Mouse (Mus musculus) midbrain, embryonic 13.5 days (tissue): ENCODE results near the gene Ftcd. TPM values are rescaled to one million over a fixed set of nuclear protein-coding genes. Genes with fewer than 3 reads are reported as not detected.

ENCODE experiments used
- polyA plus RNA-seq: library from polyadenylated mRNA; unstranded; fragments of >200 nt; fragmentation: Nextera tagmentation; extraction: Ambion mirVana; gene quantifications from 2 replicates; pipeline ENCODE4 v1.2.1, GENCODE M21; 2015

The Ftcd gene
- polyA plus RNA-seq, 1 experiment from 2014 or later, result 0.15 TPM

Other genes with a start within 250 kb of the Ftcd start
- gene Dip2a, start 230.4 kb upstream of the Ftcd start, polyA plus RNA-seq, result 14.4 and 14.6 TPM in 2 replicates
- gene AC141477.1, start 135.2 kb upstream of the Ftcd start, polyA plus RNA-seq, result not detected in 2 replicates
- 9.7 and 11.4 TPM in 2 replicates for gene Pcnt, start 132.9 kb upstream of the Ftcd start, polyA plus RNA-seq
- not detected in 2 replicates for gene 2610028H24Rik, start 126.6 kb upstream of the Ftcd start, polyA plus RNA-seq
- gene Mcm3ap, start 106.7 kb upstream of the Ftcd start, polyA plus RNA-seq, result 75.1 and 75.6 TPM in 2 replicates
- gene Ybey, start 106.5 kb upstream of the Ftcd start, polyA plus RNA-seq, result 7.8 and 8.1 TPM in 2 replicates
- 45.2 and 45.5 TPM in 2 replicates for gene Lss, start 44.1 kb upstream of the Ftcd start, polyA plus RNA-seq
- gene Spatc1l, start 13.4 kb upstream of the Ftcd start, polyA plus RNA-seq, result not detected in 2 replicates
- 9.5 and 12.5 TPM in 2 replicates for gene Col6a2, start 48.0 kb downstream of the Ftcd start, polyA plus RNA-seq
- gene Col6a1, start 150.5 kb downstream of the Ftcd start, polyA plus RNA-seq, result 10.1 and 12.7 TPM in 2 replicates